Mouse (Mus musculus) spleen, postnatal 14 days (tissue): ENCODE results near the gene Olfr313.
"Not testable (repeated sequence)": the region's sequence is repeated elsewhere in the genome, so short reads cannot be mapped to it uniquely, and the experiment has no call there.

Source experiments
- DNase-seq, 2 experiments: peaks; one replicate each; pipeline ENCODE4 v3.0.0; 2021 to 2022; ENCODE audit warnings: low spot score in 2 of 2

Olfr313 gene

DNA sequence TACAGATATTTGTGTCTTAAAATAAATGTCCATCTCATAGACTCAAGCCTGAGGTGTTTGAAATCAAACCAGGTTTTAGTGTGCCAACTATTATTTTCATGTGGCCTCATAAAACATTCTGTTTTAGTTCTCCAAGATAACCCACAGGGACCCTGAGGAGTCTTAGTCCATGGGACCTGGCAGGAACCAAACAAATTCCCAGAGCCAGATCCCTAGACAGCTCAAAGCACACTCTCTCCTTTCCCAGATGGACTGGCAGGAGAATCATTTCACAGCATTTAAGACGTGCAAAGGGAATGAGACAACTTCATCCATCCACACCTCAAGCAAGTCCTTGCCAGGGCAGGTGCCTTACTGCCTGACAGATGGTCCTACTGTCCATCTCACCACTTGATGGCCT, at the start of gene Olfr313:
Gene Olfr313, plus strand, starts transcription at position 301 of the 400 bp plus-strand sequence.
- DNase-seq, result not testable (repeated sequence)

DNA sequence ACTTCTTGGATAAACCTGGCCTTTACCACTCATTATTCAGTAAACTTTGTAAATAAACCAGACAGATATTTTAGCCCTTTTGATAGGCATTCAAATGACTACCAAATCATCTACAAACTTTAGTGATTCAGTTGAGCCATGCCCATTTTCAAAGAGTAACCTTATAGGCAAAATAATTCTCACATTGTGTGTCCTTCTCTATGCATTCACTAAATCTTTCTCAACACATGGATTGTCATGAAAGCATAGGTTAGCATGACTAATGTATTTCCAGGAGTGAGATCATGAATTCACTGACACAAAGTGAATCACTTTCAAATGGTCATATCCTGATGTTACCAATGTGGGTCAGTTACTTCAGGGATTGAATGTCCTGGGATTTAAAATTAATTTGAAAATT, 41.9 kb upstream of the Olfr313 start, which contains the start of gene Olfr315:
Gene Olfr315, plus strand, starts transcription at position 301 of the 400 bp plus-strand sequence.
- no peak for DNase-seq

DNA sequence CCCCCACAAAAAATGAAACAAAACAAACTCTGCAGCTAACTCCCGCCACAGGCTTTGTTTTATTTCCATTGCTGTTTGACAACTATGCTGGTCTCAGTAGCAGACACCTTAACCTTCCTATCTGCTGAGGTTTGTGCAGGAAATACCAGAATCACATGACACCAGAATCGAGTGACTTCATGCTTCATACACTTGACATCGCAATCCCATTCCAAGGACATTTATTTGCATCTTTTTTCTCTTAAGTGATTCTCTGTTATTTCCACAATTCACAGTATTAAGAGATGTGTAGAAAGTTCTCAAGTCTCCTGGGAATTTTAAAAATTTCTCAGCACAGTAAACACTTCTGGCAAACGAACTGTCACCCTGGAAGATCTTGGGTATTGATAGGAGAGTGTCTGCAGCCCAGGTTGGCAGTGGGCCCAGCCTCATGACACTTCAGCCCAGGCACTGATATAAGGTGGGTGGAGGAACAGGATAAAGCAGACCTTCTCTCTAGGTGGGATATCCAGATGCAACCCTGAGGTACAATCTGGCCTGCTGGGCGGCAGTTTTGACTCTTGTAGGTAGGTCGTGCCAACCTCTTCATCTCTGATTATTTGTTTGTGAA, 32.2 kb upstream of the Olfr313 start, which contains the start of gene Olfr314:
Gene Olfr314, plus strand, starts transcription at position 473 of the 610 bp plus-strand sequence.
- DNase-seq, result no peak

DNA sequence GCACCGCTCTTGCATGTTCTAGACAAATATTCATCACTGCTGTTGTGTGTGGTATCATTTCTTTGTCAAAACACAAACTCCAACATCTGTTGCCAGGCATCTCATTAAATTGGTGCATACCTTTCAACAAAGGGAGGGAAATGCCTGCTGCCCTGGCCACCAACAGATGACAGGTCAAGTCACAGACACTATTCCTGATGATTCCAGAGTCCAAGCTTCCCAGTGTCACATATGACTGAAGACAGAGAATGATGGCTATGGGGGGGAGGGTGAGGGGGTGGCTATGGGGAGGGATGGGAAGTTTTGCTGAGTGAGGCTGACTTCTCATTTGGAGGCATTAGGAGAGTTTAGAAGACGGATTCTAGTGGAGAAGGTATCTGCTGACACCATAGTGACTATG, 30.6 kb upstream of the Olfr313 start:
- no peak for DNase-seq

DNA sequence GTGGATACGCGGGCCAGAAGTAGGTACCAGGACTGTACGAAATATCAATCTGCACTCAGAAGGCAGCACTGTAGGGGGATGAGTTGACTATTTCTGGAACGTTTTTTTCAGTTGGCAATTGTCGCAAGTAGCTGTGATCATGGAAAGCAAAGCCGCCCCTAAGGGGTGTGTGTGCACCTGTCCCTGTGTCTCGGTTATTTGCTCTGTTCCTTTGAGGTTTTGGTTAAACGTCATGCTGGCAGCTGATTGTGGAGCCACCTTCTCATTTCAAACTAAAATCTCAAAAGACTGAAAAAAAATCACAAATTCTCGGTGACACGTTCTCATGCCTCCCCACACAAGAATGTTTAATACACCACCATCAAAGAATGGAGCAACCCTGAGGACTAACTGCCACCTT, 27.1 kb upstream of the Olfr313 start:
- DNase-seq, result no peak

DNA sequence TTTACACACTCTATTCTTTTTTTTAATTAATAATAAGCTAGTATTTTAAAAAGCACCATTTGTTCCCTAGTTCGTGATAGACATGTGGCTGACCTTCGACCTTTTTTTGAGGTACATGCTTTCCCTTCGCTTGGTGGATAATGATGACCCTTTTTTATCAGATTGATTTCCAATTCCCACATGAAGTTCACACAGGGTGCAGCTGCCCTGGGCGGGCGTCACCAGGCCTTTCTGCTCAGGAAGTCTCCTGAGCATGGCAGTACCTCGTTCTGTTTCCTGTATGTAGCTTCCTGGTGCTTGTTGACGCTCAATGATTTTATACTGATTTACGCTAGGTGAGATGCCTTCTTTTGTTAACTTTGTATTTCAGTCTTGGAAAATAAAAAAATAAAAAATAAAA, 26.5 kb upstream of the Olfr313 start:
- DNase-seq, result no peak

DNA sequence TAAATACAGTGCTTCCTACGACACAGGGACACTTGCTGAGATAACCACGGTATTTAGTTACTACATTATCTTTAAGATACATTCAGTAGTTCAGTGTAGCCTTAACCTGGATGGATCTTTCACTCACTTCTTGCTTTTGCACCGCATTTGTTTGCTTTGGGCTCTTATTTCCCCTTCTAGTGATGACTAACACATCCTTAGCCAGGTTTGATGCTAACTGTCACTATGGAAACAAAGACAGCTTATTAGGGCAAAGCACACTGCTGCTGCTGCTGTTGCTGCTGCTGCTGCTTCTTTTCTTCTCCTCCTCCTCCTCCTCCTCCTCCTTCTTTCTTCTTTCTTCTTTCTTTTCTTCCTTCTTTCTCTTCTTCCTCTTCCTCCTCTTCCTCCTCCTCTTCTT, 25.3 kb upstream of the Olfr313 start:
- DNase-seq, result no peak

DNA sequence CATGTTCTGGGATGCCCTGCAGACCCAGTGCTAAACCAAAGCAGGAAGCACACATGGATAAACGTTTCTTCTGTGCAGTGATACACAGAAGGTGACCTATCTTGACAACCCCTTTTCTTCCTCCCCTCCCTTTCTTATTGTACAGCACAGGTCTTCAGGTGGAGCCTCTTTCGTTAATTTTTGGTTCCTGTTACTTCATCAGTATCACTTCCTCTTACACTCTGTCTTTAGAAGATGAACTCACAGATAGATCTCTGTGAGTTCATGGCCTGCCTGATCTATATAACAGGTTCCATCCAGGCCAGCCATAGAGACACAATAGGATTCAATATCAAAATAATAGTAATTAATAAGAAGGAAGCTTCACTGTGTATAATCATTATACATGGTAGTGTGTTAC, 24.7 kb upstream of the Olfr313 start:
- no peak for DNase-seq

DNA sequence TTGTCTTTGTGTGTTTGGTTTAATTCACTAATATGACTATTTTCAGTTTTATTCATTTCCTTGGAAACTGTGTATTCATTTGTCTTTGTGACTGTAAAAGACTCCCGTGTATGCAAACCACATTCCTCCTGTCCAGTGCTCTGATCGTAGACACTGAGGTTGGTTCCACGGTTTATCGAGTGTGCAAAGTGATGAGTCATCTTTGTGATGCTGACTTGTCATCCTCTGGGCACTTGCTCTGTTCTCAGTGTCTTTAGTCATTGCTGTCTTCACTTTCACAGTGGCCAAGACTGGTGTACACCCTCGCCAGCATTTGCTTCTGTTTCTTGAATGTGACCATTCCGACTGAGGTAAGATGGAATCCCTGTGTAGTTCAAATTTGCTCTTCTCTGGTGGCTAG, 24.2 kb upstream of the Olfr313 start:
- DNase-seq, result no peak

DNA sequence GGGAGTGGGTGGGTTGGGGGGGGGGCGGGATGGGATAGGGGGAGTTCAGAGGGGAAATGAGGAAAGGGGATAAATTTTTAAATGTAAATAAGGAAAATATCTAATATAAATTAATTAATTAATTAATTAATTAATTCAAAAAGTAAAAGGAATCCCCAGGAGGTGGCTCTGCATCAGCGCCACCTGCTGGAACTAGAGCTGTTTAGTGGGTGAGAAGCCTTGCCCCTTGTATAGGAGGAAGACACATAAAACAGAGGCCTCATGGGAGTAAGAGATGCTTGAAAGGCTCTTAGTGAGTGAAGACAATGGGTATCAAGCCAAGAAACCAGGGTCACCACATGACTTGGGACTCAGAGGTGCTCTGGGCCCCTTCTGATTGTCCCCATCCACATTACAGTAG, 18.9 kb upstream of the Olfr313 start:
- no peak for DNase-seq

DNA sequence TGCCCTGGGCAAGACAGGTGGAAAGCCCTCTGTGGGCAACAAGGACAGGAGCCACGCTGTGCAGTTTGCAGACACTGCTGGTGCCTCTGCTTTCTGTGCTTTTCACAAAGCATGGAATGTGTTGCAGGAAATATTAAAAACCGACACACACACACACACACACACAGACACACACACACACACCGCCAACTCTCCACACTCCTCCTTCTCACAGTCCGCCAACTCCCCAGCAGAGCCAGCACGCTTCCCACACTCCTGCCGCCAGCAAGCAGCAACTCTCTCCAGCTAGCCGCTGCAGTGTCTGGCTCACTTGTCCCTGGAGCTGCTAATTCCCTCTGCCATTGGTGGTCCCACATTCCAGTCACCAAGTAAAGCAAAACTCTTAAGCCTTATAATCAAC, 17.9 kb upstream of the Olfr313 start:
- DNase-seq, result no peak

DNA sequence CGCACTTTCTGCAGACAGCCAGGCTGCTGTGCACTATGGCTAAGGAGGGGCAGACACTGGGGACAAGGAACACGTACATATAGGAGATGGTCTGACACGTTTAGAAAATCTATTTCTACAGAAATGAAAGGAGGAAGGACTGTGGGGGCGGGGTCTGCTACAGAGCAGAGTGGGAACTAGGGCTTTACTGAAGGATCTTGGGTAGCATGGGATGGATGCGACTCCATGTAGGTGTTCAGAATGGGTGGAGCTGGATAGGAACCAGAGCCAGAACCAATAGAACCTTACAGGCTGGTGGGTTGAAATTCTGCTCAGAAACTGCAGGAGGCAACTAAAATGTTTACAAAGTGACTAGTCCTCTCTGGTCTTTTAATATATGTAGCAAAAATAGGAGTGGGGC, 15.1 kb upstream of the Olfr313 start:
- no peak for DNase-seq

DNA sequence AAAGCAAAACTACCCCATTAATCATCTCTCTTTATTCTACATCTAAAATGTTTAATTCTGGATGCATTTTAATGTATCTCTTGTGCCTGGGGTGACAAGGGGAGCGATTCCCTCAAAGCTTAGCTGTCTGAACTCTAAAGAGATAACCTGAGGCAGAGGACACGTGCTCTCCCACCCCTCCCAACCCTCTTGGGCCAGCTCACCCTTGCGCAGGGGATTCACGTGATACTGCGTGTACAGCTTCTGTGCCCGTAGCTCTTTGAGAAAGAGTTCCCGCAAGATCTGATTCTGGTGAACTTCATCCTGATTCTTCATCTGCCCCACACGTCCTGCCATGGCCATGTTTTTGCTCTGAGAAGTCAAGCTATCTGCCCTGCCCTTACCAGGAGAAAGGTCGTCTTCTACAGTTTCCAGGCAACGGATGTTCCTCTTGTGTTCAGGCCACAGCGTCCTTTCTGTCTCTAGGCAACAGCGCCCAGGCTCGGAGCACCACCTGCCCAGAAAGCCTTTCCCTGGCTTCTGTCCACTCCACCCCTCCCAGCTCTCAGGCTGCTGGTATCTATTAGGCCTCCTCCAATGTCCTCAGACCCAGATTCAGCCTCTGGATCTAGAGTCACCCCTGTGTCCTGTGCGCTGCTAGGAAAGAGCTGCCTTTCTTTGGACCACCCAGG, 13.1 kb upstream of the Olfr313 start, which contains the start of gene Fam183b:
Gene Fam183b, minus strand, starts transcription at position 403 of the 671 bp plus-strand sequence.
- no peak for DNase-seq

DNA sequence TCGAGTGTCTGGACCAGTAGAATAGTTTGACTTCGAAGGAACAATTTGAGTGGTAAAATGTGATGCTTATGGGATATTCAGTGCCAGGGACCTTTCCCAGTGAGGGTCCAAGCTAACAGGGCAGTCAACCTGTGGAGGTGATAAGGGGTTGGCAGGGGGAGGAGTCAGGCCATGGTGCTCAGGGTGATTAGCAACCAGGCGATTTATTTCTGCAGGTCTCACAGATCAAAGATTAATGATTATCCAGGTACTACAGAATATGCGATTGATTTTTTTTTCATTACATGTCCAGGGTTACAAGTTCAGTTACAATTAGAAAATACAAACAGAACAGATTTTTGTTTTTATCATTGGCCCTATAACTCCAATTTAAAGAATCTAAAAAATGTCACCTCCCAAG, 10.9 kb upstream of the Olfr313 start:
- DNase-seq, result no peak

DNA sequence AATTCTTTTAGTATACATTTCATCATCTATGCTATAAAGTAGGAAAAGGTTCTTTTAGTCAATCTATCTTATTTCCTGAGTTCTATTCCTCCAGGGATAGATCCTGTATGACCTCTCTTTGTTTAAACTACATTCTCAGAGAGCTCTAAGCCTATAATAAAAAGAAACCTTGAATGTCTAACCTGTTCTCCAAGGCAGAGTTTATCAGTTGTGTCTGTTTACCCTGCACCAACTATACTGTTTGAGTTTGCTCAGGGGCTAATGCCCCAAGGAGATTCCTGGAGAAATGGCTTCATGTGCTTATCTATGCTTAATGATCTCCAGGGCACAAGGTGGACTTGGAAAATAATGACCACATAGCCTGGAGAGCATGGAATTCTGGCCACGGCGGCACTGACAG, 10.4 kb upstream of the Olfr313 start:
- DNase-seq, result no peak

DNA sequence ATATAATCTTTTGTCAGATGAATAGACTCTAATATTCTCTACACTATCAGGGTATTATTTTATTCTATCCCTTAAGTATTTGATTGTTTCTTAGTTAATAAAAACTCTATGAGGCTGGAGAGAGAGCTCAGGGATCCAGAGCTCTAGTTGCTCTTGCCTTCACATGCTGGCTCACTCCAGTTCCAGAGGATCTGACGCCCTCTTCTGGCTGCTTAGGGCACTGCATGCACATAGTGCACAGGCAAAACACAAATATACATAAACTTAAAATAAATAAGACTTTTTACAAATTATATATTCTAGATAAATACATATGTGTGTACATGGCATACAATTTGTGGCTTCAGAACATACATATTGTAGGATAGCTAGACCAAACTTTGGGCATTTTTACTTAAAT, 2.8 kb upstream of the Olfr313 start:
- DNase-seq, result no peak

DNA sequence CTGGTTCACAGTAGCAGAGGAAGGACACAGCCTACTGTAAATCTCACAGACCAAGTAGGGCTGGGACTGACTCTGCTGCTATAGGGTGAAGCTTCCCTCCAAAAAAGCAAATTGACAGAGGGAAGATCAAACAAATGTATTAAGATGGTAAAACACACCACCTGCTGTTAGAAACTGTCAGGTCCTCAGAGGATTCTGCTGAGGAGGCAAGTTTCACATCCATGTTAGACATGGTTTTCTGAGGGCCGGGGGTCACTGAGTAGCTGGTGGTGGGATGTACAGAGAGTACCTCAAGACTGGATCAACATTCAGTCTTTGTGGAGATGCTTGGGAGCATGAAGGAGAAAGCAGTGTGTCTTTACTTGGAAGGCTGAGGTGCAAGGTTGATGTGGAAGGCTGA, 876 bp downstream of the Olfr313 start:
- DNase-seq, result no peak

DNA sequence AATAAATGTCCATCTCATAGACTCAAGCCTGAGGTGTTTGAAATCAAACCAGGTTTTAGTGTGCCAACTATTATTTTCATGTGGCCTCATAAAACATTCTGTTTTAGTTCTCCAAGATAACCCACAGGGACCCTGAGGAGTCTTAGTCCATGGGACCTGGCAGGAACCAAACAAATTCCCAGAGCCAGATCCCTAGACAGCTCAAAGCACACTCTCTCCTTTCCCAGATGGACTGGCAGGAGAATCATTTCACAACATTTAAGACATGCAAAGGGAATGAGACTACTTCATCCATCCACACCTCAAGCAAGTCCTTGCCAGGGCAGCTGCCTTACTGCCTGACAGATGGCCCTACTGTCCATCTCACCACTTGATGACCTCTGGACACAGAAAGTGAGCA, 14.1 kb downstream of the Olfr313 start, which contains the start of gene Olfr312:
Gene Olfr312, plus strand, starts transcription at position 301 of the 400 bp plus-strand sequence.
- not testable (repeated sequence) for DNase-seq

DNA sequence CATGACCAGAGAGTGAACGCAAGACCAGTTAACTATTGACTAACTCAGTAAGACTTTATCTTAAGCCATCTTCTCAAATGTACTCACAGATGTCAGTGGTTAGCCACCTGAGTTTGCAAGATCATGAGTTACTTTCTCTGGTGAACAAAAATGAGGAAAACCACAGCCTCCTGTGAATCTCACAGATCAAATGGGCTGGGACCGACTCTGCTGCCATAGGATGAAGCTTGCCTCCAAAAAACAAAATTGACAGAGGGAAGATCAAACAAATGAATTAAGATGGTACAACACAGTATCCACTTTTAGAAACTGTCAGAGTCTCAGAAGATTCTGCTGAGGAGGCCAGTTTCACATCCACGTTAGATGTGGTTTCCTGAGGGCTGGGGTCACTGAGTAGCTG, 15.0 kb downstream of the Olfr313 start:
- no peak for DNase-seq

DNA sequence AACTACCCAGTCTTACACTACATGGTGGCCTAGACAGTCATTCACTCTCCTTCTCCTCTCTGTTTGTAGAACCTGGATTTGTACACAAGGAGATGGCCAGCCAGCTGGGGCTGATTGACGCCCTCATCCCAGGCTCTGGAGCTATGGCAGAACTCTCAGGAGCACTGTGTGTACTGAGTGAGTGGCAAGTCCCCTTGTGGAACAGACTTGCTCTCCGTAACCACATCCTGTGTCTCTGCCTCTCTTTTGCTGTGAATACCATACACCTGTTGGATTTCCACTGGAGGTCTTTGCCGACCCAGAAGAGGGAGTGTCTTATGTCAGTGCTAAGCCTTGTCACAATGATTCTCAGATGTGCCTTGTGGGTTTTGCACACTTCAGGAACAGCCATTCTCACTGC, 17.7 kb downstream of the Olfr313 start:
- not testable (repeated sequence) for DNase-seq

DNA sequence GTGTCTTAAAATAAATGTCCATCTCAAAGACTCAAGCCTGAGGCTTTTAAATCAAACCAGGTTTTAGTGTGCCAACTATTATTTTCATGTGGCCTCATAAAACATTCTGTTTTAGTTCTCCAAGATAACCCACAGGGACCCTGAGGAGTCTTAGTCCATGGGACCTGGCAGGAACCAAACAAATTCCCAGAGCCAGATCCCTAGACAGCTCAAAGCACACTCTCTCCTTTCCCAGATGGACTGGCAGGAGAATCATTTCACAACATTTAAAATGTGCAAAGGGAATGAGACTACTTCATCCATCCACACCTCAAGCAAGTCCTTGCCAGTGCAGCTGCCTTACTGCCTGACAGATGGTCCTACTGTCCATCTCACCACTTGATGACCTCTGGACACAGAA, 24.2 kb downstream of the Olfr313 start, which contains the start of gene Olfr311:
Gene Olfr311, plus strand, starts transcription at position 301 of the 400 bp plus-strand sequence.
- not testable (repeated sequence) for DNase-seq

DNA sequence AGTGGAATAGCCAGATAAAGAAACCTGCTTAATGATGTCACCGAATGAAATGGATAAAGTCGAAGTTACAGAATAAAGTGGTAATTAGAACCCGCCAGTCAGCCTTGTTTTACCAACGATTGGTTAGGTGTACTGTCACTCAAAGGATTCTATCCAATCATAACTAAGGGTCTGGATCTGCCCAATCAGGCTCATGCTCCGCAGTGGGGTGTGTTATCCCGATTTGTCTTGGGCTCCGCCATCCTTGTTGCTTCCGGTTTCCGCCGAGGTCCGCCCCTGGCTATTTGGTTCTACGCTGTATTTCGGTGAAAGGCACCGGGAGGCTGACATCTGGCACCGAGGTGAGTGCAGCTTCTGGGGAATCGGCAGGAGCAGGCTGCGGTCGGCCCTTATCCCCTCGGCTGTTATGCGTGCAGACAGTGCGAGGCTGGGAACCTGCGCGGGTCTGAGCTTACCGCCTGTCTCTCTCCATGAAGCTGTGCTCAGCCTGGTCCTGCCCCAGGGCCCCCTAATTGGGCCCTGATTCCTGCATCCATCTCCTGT, 32.2 kb downstream of the Olfr313 start, which contains the start of gene Gm12258:
Gene Gm12258, plus strand, starts transcription at position 240 of the 543 bp plus-strand sequence.
- DNase-seq, result peak; percentile 57 to 73

DNA sequence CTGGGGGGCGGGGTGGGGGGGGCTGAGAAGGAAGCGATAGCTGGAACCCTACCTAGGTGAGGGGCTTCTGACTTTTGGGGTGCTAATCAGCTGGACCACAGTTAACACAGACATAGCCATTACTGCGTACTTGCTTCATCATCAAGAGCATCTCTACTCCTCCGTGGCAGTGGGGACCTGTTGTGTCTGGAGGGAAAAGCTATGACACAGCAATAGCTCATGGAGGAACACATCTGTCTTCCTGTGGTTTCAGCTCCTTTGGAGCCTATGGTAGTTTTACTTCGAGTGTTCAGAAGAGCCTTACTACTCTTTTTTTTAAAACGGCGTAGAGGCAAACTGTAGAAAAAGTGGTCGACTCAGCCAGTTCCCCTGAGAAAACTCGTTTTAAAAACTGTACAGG, 32.8 kb downstream of the Olfr313 start:
- no peak for DNase-seq
